ENCODE assay signal across 8 mouse cellular contexts in genomic region chr10:60279941-60280301, GRCm38 (mm10). TPM values are rescaled to one million over a fixed set of nuclear protein-coding genes. Genes with fewer than 3 reads are reported as not detected.
A peak's percentile ranks its signal among the peaks of the same experiment; 100 is the strongest.
DNase-seq lines count a peak whose midpoint lies in the region; ATAC-seq and TF ChIP-seq lines count a peak whose summit lies in the region.

No protein-coding gene starts in this region.

- no peak for TF ChIP-seq POLR2A in cortical plate, adult 2 months (IDR thresholded peaks at IDR 0.05; ENCODE audit: extremely low read depth, insufficient read depth, low read length)

- peak overlapping the region; percentile 27; the same call in 1 of the 2 replicates for H3K27ac ChIP-seq in cortical plate, adult 2 months (ENCODE audit: insufficient read depth, low read length)
- H3K27ac ChIP-seq in heart, embryonic 15.5 days, result peak overlapping the region; percentile 22; the same call in 1 of the 2 replicates
- H3K27ac ChIP-seq in macrophage, result peak overlapping the region; percentile 100
- H3K27ac ChIP-seq in stomach, postnatal 0 days (replicated peaks), result peak overlapping the region; percentile 81

- no peaks in the 10 kb centered on the region for H3K27me3 ChIP-seq in heart, embryonic 15.5 days
- no peaks in the 10 kb centered on the region for H3K27me3 ChIP-seq in stomach, postnatal 0 days (ENCODE audit: control insufficient read depth, insufficient read depth, low read length)

- no peak overlapping the region for H3K9ac ChIP-seq in heart, embryonic 15.5 days
- H3K9ac ChIP-seq in stomach, postnatal 0 days (ENCODE audit: low read length), result no peak overlapping the region

- 83% methylated on average over 9 of the region's 9 CpGs for WGBS in heart, embryonic 15.5 days
- WGBS in macrophage (ENCODE audit: missing documents), result 63% methylated on average over 9 of the region's 9 CpGs
- WGBS in stomach, postnatal 0 days, result 68% methylated on average over 9 of the region's 9 CpGs

- no peak for TF ChIP-seq EP300 in stomach, postnatal 0 days (optimal IDR thresholded peaks at IDR 0.05)

- peak; percentile 70 for DNase-seq in testis, postnatal 10 days (ENCODE audit: low spot score)
- DNase-seq in testis, postnatal 14 days (ENCODE audit: low spot score), result no peak
- peak; percentile 66 to 83 for DNase-seq in kidney, postnatal 36 days
- no peak for DNase-seq in stomach, postnatal 0 days (ENCODE audit: low spot score)

- peak overlapping the region; percentile 90 for H3K4me3 ChIP-seq in cortical plate, adult 2 months (ENCODE audit: insufficient read depth, low read length)
- H3K4me3 ChIP-seq in heart, embryonic 15.5 days, result peak overlapping the region; percentile 15; the same call in 1 of the 2 replicates
- H3K4me3 ChIP-seq in macrophage (ENCODE audit: inconsistent target), result peak overlapping the region; percentile 93
- no peak overlapping the region for H3K4me3 ChIP-seq in stomach, postnatal 0 days (ENCODE audit: low read depth, low read length)

- peak overlapping the region; percentile 77 for H3K4me2 ChIP-seq in heart, embryonic 15.5 days
- H3K4me2 ChIP-seq in stomach, postnatal 0 days (replicated peaks; ENCODE audit: low read depth), result peak overlapping the region; percentile 95

- TF ChIP-seq CTCF in cortical plate, adult 2 months (IDR thresholded peaks at IDR 0.05; ENCODE audit: extremely low read depth, insufficient read depth, low read length), result no peak
- no peak for TF ChIP-seq CTCF in stomach, postnatal 0 days (IDR thresholded peaks at IDR 0.05; ENCODE audit: low read depth)

- no peaks in the 10 kb centered on the region for H3K36me3 ChIP-seq in heart, embryonic 15.5 days
- H3K36me3 ChIP-seq in macrophage (ENCODE audit: inconsistent target), result no peaks in the 10 kb centered on the region
- no peaks in the 10 kb centered on the region for H3K36me3 ChIP-seq in stomach, postnatal 0 days (ENCODE audit: control insufficient read depth, insufficient read depth, low read length)

- H3K79me2 ChIP-seq in macrophage (ENCODE audit: inconsistent target), result peaks cover 99% of the 10 kb centered on the region

- ATAC-seq in heart, embryonic 15.5 days (replicated peaks; ENCODE audit: insufficient number of reproducible peaks, insufficient read depth, low FRiP score, low read depth), result no peak
- no peak for ATAC-seq in stomach, postnatal 0 days (ENCODE audit: low FRiP score, low TSS enrichment)
- ATAC-seq in megakaryocyte progenitor cell, adult 5-6 weeks (replicated peaks; ENCODE audit: poor library complexity), result no peak

- no peaks in the 10 kb centered on the region for H3K9me3 ChIP-seq in heart, embryonic 15.5 days (replicated peaks)
- no peaks in the 10 kb centered on the region for H3K9me3 ChIP-seq in stomach, postnatal 0 days (ENCODE audit: control insufficient read depth, low read length)

- H3K4me1 ChIP-seq in cortical plate, adult 2 months (ENCODE audit: control insufficient read depth, insufficient read depth, low read length), result peaks cover 26% of the 10 kb centered on the region
- peaks cover 71% of the 10 kb centered on the region for H3K4me1 ChIP-seq in heart, embryonic 15.5 days (replicated peaks)
- peaks cover 24% of the 10 kb centered on the region for H3K4me1 ChIP-seq in stomach, postnatal 0 days (replicated peaks; ENCODE audit: control insufficient read depth, insufficient read depth)

RNA-seq across cellular contexts. Expression of gene Psap, which starts 2.5 kb away (rescaled TPM):
- 1,890 and 1,956 TPM in 2 replicates for polyA plus RNA-seq in cortical plate, adult 2 months (2012; rRNA removed)
- polyA plus RNA-seq in heart, embryonic 15.5 days (2015; fragmentation: Nextera tagmentation; extraction: Ambion mirVana), result 118 and 142 TPM in 2 replicates
- 1,000 to 10,000 TPM in 22 of 26 experiments, 100 to 1,000 TPM in 4; 715 to 4,323 (median 2,388) TPM for total RNA-seq in macrophage (2018; cell fraction: chromatin; rRNA removed)
- total RNA-seq in macrophage (2018; cell fraction: cytosol; rRNA removed), result over 10,000 TPM in 25 of 26 experiments, 1,000 to 10,000 TPM in 1; 9,835 to 25,455 (median 13,887) TPM
- total RNA-seq in macrophage (2018; cell fraction: nucleus; rRNA removed), result over 10,000 TPM in 25 of 26 experiments, 1,000 to 10,000 TPM in 1; 4,026 to 20,879 (median 17,761) TPM
- 12,209 to 20,921 TPM (median 16,354 TPM) in 3 replicates for polyA plus RNA-seq in macrophage (2018)
- polyA plus RNA-seq in stomach, postnatal 0 days (2015; fragmentation: Nextera tagmentation; extraction: Ambion mirVana), result 128 and 129 TPM in 2 replicates
- 173 and 221 TPM in 2 replicates for total RNA-seq in megakaryocyte progenitor cell, adult 5-6 weeks (2015)
- 222 and 258 TPM in 2 replicates for total RNA-seq in megakaryocyte progenitor cell, adult 5-6 weeks (2017)

Comparison
In these comparisons a context has a peak if more than half of its experiments do, and no peak if none do; other contexts are left out.
1. DNase-seq: peak in testis, postnatal 10 days (single experiment) and kidney, postnatal 36 days (2 of 2); none in testis, postnatal 14 days (single experiment) and stomach, postnatal 0 days (single experiment).
2. H3K27ac ChIP-seq: peak in every context shown above with its lines; median percentile 100 in macrophage; 81 in stomach, postnatal 0 days; 27 in cortical plate, adult 2 months; 22 in heart, embryonic 15.5 days.
3. RNA of gene Psap, which starts 2.5 kb away (polyA plus RNA-seq): 12,209 to 20,921 TPM in macrophage and 1,890 to 1,956 TPM in cortical plate, adult 2 months; 128 to 129 TPM in stomach, postnatal 0 days and 118 to 142 TPM in heart, embryonic 15.5 days; every median in the first group is over 10 times any median in the second.